ENCODE assay signal across 9 mouse cellular contexts in the genomic region with DNA sequence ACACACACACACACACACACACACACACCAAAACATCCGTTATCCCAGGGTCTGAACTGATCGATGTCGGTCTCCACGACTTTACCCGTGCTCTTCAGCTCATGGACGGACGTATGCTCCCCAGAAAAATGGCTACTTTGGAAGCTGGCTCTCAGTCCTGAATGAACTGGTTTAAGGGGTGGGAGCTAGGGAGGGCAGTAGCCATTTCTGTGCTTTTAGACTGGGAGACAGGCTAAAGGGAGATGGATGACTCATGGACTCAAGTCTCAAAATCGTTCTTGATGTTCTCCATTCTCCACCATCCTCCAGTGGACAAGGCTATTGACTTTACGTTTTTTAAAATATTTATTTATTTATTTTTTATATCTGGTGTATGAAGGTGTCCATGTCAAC. TPM values are rescaled to one million over a fixed set of nuclear protein-coding genes. Genes with fewer than 3 reads are reported as not detected.
A peak's percentile ranks its signal among the peaks of the same experiment; 100 is the strongest.
DNase-seq lines count a peak whose midpoint lies in the region; ATAC-seq and TF ChIP-seq lines count a peak whose summit lies in the region.
"Had no signal": no experiment of that assay in that cellular context is flagged by ENCODE, and none has a peak within 500 bp of the region (broad histone marks: within the 10 kb centered on the region; RNA-seq: fewer than 3 reads in every experiment).

No protein-coding gene starts in this region.

- no peak overlapping the region for H3K27ac ChIP-seq in testis, adult 2 months (ENCODE audit: control insufficient read depth, insufficient read depth, low read depth, low read length)
- no peak overlapping the region for H3K27ac ChIP-seq in limb, embryonic 12.5 days
- no peak overlapping the region for H3K27ac ChIP-seq in stomach, postnatal 0 days (replicated peaks)

- no peak for TF ChIP-seq CTCF in testis, adult 2 months (IDR thresholded peaks at IDR 0.05; ENCODE audit: control insufficient read depth, insufficient read depth, insufficient replicate concordance, low read depth, low read length)
- TF ChIP-seq CTCF in stomach, postnatal 0 days (IDR thresholded peaks at IDR 0.05; ENCODE audit: low read depth) = no peak

- peak overlapping the region; percentile 99 for H3K4me2 ChIP-seq in limb, embryonic 12.5 days
- H3K4me2 ChIP-seq in stomach, postnatal 0 days (replicated peaks; ENCODE audit: low read depth) = peak overlapping the region; percentile 100

- H3K4me3 ChIP-seq in testis, adult 2 months (ENCODE audit: control insufficient read depth, low read depth, low read length) = peak overlapping the region; percentile 91
- H3K4me3 ChIP-seq in limb, embryonic 12.5 days (replicated peaks) = peak overlapping the region; percentile 51
- peak overlapping the region; percentile 66; the same call in 1 of the 2 replicates for H3K4me3 ChIP-seq in stomach, postnatal 0 days (ENCODE audit: low read depth, low read length)

- no peak for ATAC-seq in limb, embryonic 12.5 days (ENCODE audit: insufficient number of reproducible peaks, insufficient read depth, low FRiP score, low TSS enrichment, low read depth)
- ATAC-seq in stomach, postnatal 0 days (ENCODE audit: low FRiP score, low TSS enrichment) = no peak

- peak; percentile 20 for DNase-seq in cerebellum, adult 9-11 months
- no peak for DNase-seq in cerebellum, adult 11-12 months
- no peak for DNase-seq in testis, postnatal 14 days (ENCODE audit: low spot score)
- DNase-seq in stomach, postnatal 0 days (ENCODE audit: low spot score) = no peak
- no peak for DNase-seq in gastrocnemius, adult 8-10 months (ENCODE audit: low spot score in 2 of 2)
- DNase-seq in spleen, postnatal 4 days (ENCODE audit: low spot score in 2 of 2) = no peak

- no peaks in the 10 kb centered on the region for H3K36me3 ChIP-seq in testis, adult 2 months (ENCODE audit: control insufficient read depth, insufficient read depth, low read length)
- no peaks in the 10 kb centered on the region for H3K36me3 ChIP-seq in limb, embryonic 12.5 days
- H3K36me3 ChIP-seq in stomach, postnatal 0 days (ENCODE audit: control insufficient read depth, insufficient read depth, low read length) = no peaks in the 10 kb centered on the region

- TF ChIP-seq EP300 in stomach, postnatal 0 days (optimal IDR thresholded peaks at IDR 0.05) = no peak

- no peaks in the 10 kb centered on the region for H3K27me3 ChIP-seq in testis, adult 2 months (ENCODE audit: control insufficient read depth, insufficient read depth, low read length)
- H3K27me3 ChIP-seq in limb, embryonic 12.5 days = peaks cover 88% of the 10 kb centered on the region
- H3K27me3 ChIP-seq in stomach, postnatal 0 days (ENCODE audit: control insufficient read depth, insufficient read depth, low read length) = peaks cover 3% of the 10 kb centered on the region; the same call in 1 of the 2 replicates

- H3K9me3 ChIP-seq in limb, embryonic 12.5 days = no peaks in the 10 kb centered on the region
- no peaks in the 10 kb centered on the region for H3K9me3 ChIP-seq in stomach, postnatal 0 days (ENCODE audit: control insufficient read depth, low read length)

- TF ChIP-seq POLR2A in testis, adult 2 months (IDR thresholded peaks at IDR 0.05; ENCODE audit: control insufficient read depth, low read depth, low read length) = no peak

- 28% methylated on average over 9 of the region's 9 CpGs for WGBS in limb, embryonic 12.5 days
- WGBS in stomach, postnatal 0 days = 21% methylated on average over 9 of the region's 9 CpGs

- H3K9ac ChIP-seq in limb, embryonic 12.5 days (replicated peaks) = no peak overlapping the region
- H3K9ac ChIP-seq in stomach, postnatal 0 days (ENCODE audit: low read length) = no peak overlapping the region

- peaks cover 22% of the 10 kb centered on the region for H3K4me1 ChIP-seq in testis, adult 2 months (ENCODE audit: control insufficient read depth, insufficient read depth, low read length)
- peaks cover 21% of the 10 kb centered on the region for H3K4me1 ChIP-seq in limb, embryonic 12.5 days (replicated peaks)
- no peaks in the 10 kb centered on the region for H3K4me1 ChIP-seq in stomach, postnatal 0 days (replicated peaks; ENCODE audit: control insufficient read depth, insufficient read depth)

RNA-seq across cellular contexts. Expression of gene Hap1, which starts 0.9 kb away (rescaled TPM):
- polyA plus RNA-seq in testis, adult 2 months (2012; rRNA removed) = 35.2 and 41.9 TPM in 2 replicates
- 1.5 and 2.1 TPM in 2 replicates for polyA plus RNA-seq in limb, embryonic 12.5 days (2016; fragmentation: Nextera tagmentation; extraction: Ambion mirVana)
- polyA plus RNA-seq in stomach, postnatal 0 days (2015; fragmentation: Nextera tagmentation; extraction: Ambion mirVana) = 7.9 and 10.1 TPM in 2 replicates
- total RNA-seq in gastrocnemius, adult 8-10 months (2022) = under 1 TPM in 2 of 4 experiments, not detected in 2; 0.16 TPM

RNA-seq across cellular contexts. Expression of gene Gast, which starts 22.6 kb away (rescaled TPM):
- 0.43 TPM in 1 of 2 replicates, not detected in the other for polyA plus RNA-seq in testis, adult 2 months (2012; rRNA removed)
- not detected in 2 replicates for polyA plus RNA-seq in limb, embryonic 12.5 days (2016; fragmentation: Nextera tagmentation; extraction: Ambion mirVana)
- 52.0 and 84.7 TPM in 2 replicates for polyA plus RNA-seq in stomach, postnatal 0 days (2015; fragmentation: Nextera tagmentation; extraction: Ambion mirVana)
- total RNA-seq in gastrocnemius, adult 8-10 months (2022) = not detected
- polyA plus RNA-seq: large intestine, adult 2 months had no signal

RNA-seq across cellular contexts. Expression of gene Eif1, which starts 37.1 kb away (rescaled TPM):
- 260 and 396 TPM in 2 replicates for polyA plus RNA-seq in testis, adult 2 months (2012; rRNA removed)
- polyA plus RNA-seq in limb, embryonic 12.5 days (2016; fragmentation: Nextera tagmentation; extraction: Ambion mirVana) = 1,407 and 1,429 TPM in 2 replicates
- polyA plus RNA-seq in stomach, postnatal 0 days (2015; fragmentation: Nextera tagmentation; extraction: Ambion mirVana) = 1,487 and 1,495 TPM in 2 replicates
- 1,000 to 10,000 TPM; 1,612 to 1,857 (median 1,692) TPM for total RNA-seq in gastrocnemius, adult 8-10 months (2022)

RNA-seq across cellular contexts. Expression of gene Jup, which starts 40.7 kb away (rescaled TPM):
- polyA plus RNA-seq in testis, adult 2 months (2012; rRNA removed) = 103 TPM in 2 replicates
- polyA plus RNA-seq in limb, embryonic 12.5 days (2016; fragmentation: Nextera tagmentation; extraction: Ambion mirVana) = 44.1 and 49.3 TPM in 2 replicates
- 234 and 259 TPM in 2 replicates for polyA plus RNA-seq in stomach, postnatal 0 days (2015; fragmentation: Nextera tagmentation; extraction: Ambion mirVana)
- 10 to 100 TPM; 52.8 to 86.6 (median 56.6) TPM for total RNA-seq in gastrocnemius, adult 8-10 months (2022)

RNA-seq across cellular contexts. Expression of gene P3h4, which starts 57.8 kb away (rescaled TPM):
- 8.5 and 9.0 TPM in 2 replicates for polyA plus RNA-seq in testis, adult 2 months (2012; rRNA removed)
- polyA plus RNA-seq in limb, embryonic 12.5 days (2016; fragmentation: Nextera tagmentation; extraction: Ambion mirVana) = 54.3 and 58.3 TPM in 2 replicates
- 40.6 and 43.2 TPM in 2 replicates for polyA plus RNA-seq in stomach, postnatal 0 days (2015; fragmentation: Nextera tagmentation; extraction: Ambion mirVana)
- total RNA-seq in gastrocnemius, adult 8-10 months (2022) = 1 to 10 TPM; 1.5 to 3.5 (median 2.3) TPM

Comparison
In these comparisons a context has a peak if more than half of its experiments do, and no peak if none do; other contexts are left out.
1. RNA of gene Gast, which starts 22.6 kb away (polyA plus RNA-seq): 52.0 to 84.7 TPM in stomach, postnatal 0 days; 0.43 TPM in testis, adult 2 months and not detected in limb, embryonic 12.5 days; every median in the first group is over 10 times any median in the second.
2. Peak in every context shown above with its lines, with median percentiles within 50 percentile points of each other: H3K4me3 ChIP-seq.